Mouse (Mus musculus) hindlimb bud, embryonic 11.5 days (tissue): ENCODE results near the gene Fam19a2.

Experiments
- DNase-seq: peaks from one replicate; pipeline ENCODE4 v3.0.0-alpha.2; 2012; ENCODE audit warnings: low read depth, low spot score; ENCODE audit errors: extremely low spot score

Gene Fam19a2

DNA sequence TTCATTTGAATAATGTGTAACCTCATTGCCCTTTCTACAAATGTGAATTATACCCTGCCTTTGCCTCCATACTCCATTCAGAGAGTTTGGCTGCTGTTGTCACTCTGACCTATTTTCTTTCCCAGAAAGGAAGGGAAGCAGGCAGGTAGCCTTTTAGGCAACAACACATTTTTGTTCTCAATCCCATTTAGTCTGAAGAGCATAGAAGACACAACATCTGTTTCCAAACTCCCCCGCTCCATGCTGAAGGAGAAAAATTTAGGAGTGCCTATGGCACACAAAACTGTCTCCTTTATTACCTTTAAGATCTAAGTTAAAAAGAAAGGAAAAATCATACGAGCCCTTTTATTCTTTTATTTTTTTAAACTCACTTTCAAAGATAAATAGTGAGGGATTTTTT is 446.9 kb downstream of the Fam19a2 start:
- no peak for DNase-seq

DNA sequence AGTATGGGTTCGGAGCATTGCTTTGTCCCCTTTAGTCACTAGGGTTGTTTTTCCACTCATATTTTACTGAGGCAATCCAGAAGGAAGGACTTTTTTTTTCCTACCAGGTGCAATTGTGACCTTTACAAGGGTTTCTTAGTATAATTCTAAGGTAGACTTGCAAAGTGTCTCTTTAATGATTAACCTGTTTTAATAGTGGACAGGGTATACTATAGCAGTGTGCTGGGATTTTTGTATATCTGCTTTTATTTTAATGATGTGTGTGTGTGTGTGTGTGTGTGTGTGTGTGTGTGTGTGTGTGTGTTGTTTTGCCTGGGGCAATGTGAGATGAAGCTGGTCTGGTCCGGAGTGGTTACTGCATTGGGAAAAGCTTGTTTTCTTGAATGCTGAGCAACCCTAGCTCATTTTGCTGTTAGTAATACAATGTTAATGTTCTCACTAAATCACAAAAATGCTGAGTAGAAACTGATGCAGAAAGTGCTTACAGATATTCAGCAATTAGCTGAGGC is 458.2 kb downstream of the Fam19a2 start:
- no peak for DNase-seq

DNA sequence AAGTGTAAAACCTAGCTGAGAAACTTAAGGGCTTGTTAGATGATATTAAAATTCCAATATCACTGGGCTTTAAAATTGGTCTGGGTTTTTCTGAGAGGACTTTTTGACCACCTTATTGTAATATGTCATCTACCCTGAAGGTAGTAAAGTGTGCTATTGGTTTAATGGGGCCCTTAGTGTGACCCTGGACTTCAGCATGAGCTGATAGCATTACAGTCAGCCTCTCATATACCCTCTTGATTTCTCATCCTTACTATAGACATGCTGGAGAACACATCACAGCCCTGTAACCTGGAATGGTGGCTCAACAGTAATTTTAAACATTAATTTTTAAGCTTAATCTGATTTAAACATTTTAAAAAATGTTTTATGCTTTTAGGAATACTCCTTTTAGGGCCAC is 459.8 kb downstream of the Fam19a2 start:
- no peak for DNase-seq

- no peak for DNase-seq
Measured at GRCm38 (mm10) chr10:123748317-123748716, 484.5 kb downstream of the Fam19a2 start.

GRCm38 (mm10) chr10:123751676-123752280 is 488.0 kb downstream of the Fam19a2 start:
- DNase-seq = no peak

DNA sequence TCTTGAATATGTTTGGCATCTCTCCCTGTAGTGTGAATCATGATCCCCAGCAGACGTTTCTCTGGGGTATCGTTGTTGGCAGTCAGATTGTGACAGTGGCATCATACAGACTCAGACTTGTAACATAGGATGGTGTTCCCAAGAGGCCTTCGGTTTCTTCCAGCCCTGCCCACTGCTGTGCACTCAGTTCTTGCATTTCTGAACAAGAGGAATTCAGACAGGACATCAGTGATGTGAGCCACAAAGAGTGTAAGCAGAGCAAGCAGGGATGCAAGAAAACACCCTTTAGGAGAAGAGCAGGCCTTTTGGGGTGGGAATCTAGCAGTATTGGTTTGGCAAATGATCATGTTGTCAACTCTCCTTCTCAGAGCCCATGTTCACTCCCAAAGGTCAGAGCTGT is 489.0 kb downstream of the Fam19a2 start:
- no peak for DNase-seq

DNA sequence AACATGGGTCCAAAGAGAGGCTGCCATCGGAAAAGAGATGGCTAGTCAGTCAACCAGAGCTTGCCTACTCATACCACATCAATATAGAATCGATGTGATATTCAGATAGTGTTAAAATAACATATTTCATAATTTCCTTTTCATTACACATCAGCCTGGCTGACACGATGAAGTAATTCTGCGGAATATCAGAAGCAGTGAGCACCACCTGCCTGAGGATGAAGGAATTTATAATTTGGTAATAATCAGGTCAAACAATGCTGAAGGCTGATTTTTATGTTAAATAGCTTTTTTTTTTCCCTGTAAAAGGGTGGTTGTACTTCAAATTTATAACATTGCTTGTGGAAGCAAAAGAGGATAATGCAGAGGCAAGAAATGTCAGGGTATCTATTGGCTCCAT is 490.2 kb downstream of the Fam19a2 start:
- no peak for DNase-seq

- no peak for DNase-seq
Measured at GRCm38 (mm10) chr10:123789374-123789773, 525.6 kb downstream of the Fam19a2 start.
